Mouse (Mus musculus) G1E-ER4 (cell line): ENCODE data around the gene Ptpn21. TPM values are rescaled to one million over a fixed set of nuclear protein-coding genes. Genes with fewer than 3 reads are reported as not detected.

Experiments used
- GATA1 ChIP-seq: IDR thresholded peaks from one replicate; pipeline ENCODE4 v1.8.0; 2012; ENCODE audit warnings: low read length, inconsistent platforms
- polyA plus RNA-seq: library from polyadenylated mRNA; stranded (reverse); fragments of >175 nt; gene quantifications from 2 replicates; pipeline ENCODE4 v1.2.3, GENCODE M21; 2012

Gene Ptpn21
- polyA plus RNA-seq, result 2.2 and 5.1 TPM in 2 replicates

DNA sequence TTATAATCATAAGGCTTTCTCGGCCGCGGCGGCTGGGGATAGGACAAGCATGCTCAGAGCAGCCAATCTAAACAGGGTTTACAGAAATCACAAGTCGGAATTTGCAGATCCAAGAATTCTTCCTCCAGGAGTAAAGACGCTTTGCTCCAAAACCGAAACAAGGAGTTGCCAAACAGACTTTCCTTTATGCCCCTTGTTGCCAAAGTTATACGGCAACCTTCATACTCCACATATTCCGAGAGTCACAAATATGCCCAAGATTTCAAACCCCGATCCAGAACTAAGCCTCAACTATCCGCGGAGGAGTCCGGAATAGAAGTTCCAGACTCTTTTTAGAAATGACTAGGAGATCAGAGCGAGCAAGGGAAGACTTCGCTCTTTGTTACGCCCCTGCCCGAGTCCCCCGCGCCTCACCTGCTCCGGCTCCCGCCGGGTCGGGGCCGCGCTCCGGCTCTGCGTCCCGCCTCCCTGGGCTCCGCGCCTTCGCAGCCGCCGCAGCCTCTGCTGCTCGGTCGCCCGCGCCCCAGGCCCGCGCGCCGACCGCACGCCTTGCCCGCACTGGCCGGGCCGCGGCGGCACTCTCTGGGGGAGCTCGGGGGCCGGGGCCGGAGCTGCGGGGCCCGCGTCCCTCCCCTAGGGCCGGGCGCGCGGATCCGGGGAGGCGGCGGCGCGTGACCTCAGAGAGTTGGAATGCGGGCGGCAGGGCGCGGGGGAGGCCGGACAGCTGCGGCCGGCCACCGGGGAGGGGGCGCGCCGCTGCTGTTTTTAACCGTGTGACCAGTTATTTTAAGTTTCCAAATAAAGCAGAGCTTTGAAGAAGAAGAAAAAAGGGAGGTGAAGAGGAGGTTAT is at the start of gene Ptpn21:
TSS of gene Ptpn21 (minus strand) at position 455 of the 850 bp plus-strand sequence.
- TF ChIP-seq GATA1, result no peak

DNA sequence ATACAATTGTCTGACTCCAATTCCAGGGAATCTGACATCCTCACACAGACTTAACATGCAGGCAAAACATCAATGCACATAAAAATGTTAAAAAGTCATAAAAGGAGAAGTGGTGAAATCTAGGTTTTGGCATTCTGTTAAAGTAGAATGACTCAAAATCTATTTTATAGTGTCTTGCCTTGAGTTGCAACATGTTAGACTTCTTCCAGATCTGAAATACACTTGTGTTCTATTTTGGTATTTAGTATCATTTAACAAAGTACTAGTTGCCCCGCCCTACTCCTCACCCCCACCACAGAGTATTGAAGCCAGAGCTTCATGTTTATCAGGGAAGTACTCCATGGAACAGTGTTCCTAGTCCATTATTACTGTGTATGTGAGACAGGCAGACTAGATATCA is 47.0 kb upstream of the Ptpn21 start:
- no peak for TF ChIP-seq GATA1

DNA sequence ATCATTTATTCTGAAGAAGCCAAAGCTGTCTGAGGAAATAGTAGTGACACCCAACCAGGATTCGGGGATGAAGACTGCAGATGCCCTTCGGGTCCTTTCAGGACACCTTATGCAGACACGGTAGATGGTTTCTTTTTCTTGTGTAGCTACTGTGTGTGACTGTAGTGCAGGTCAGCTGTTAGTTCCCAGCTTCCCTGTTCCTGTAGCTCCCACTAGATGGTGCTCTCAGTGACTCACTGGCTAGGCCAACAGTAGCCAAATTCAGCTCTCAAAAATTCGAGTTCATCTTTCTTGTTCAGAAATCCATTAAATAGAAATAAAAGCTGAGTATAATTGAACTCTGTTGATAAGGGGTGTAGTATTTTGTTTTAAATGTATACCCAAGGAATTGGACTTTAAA is 41.9 kb upstream of the Ptpn21 start:
- TF ChIP-seq GATA1, result no peak

DNA sequence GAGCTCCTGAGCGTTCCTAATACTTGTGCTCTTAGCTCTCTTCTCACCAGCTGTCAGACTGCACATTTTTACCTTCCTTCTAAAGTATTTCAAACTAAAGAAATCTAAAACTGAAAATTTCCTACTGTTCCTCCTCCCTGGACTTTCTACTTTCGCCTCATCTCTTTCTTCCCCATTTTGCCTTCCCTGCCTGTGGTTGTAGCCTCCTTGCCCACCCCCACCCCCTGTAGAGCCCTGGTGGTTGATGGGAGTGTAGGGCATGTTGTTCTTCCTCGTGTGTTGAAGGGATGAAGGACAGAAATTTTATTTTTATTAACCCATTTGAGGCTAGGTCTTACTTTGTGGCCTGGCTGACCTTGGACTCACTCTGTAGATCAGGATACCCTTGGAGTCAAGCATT is 40.3 kb upstream of the Ptpn21 start:
- TF ChIP-seq GATA1, result no peak

DNA sequence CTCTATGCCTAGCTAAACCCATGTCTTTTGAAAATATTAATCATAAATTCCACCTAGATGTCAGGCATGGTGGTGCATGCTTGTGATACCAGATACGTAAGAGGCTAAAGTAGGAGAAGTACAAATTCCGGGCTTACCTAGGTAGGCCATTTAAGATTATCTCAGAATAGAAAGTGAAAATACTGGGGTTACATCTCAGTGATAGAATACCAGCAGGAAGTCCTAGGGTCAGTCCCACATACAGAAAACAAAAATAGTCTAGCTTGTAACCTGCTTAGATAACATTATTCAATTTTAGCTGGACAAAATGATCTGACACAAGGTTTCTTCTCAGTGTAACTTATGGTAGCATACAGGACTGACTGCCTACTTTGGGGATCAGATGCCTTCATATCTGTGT is 29.0 kb upstream of the Ptpn21 start:
- no peak for TF ChIP-seq GATA1

DNA sequence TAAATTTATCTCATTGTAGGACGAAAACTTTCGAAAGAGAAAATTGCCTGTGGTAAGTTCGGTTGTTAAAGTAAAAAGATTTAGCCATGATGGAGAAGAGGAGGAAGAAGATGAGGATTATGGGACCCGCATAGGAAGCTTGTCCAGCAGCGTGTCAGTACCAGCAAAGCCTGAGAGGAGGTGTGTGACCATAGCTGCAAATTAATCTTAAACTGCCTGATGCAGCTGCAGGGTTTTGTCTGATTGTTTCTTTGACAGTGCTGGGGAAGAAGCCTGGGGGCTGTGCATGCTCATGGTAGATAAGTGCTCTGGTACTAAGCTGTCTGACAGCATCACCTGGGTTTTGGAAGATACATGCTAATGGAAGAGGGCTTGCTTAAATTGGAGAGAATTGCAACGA is 22.5 kb upstream of the Ptpn21 start:
- no peak for TF ChIP-seq GATA1

DNA sequence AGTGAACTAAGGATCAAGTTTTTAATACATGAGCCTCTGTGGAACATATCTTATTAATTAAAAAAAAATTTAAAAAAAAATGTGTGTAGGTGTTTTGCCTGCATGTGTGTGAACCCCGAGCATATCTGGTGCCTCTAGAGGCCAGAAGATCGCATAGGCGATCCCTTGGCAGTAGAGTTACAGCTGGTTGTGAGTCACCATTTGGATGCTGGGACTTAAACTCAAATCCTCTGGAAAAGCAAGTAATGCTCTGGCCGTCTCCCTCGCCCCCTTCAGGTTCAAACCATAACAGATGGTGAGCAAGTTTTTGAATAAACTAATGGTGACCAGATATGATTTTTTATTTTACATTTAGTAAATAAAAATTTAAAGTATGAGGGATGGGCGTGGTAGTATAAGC is 20.4 kb upstream of the Ptpn21 start:
- TF ChIP-seq GATA1, result no peak

DNA sequence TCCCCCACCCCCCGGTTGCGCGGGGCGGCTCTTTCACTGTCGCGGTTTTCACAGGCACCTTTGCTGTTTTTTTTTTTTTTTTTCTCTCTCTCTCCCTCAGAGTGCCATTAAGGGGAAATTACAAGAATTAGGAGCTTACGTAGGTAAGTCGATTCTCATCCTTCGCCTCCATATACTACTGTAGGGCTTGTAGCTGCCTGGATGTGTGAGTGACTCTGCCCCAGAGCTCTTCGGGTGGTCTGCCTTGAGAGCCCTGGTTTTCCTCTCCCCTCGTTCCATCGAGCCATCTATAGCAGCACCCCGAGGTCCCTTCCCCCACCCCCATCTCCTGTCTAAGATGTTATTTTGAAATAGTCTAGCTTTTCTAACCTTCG is 10.2 kb upstream of the Ptpn21 start:
- no peak for TF ChIP-seq GATA1

DNA sequence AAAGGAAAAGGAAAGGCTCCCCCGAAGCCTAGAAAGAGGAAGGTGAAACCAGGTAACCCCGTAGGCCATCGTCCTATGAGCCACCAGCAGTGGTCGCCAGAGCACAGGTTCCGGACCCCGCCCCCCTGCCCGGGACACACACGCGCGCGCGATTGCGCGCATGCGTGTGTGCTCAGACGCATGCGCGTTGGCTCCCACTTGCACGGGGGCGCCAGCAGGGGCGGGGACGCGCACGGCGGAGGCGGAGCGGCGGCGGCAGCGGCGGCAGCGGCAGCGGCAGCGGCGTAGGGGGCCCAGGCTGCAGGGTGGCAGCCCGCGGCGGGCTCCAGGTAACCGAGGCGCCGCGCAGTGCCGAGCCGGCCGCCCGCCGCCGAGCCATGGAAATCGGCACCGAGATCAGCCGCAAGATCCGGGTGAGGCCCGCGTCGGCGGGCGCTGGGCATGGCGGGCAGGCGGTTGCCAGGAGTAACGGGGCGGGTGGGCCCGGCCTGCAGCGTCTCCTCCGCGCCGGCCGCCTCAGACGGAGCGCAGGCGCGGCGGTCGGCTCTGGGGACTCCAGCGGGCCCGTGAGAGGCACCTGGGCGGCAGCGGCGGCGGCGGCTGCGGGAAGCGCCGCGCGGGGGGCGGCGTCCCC is 9.7 kb upstream of the Ptpn21 start, which contains the start of gene Zc3h14:
TSS of gene Zc3h14 (plus strand) at position 219 of the 634 bp plus-strand sequence.
- no peak for TF ChIP-seq GATA1

DNA sequence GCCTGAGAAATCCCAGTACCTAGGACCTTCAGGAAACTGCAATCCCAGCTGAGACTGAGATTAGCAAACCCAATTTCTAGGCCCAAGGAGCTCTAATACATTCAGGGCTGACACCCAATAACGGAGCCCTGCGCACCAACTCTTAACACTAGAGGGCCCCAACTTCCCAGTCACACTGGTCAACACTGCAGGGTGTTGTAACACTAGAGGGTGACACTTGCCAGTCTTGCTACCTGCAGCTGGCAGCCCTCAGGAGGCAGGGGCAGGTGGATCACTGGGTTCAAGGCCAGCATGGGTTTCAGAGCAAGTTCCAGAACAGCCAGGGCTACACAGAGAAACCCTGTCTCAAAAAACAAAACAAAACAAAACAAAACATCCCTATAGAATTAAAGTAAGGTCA is 8.9 kb upstream of the Ptpn21 start:
- no peak for TF ChIP-seq GATA1

DNA sequence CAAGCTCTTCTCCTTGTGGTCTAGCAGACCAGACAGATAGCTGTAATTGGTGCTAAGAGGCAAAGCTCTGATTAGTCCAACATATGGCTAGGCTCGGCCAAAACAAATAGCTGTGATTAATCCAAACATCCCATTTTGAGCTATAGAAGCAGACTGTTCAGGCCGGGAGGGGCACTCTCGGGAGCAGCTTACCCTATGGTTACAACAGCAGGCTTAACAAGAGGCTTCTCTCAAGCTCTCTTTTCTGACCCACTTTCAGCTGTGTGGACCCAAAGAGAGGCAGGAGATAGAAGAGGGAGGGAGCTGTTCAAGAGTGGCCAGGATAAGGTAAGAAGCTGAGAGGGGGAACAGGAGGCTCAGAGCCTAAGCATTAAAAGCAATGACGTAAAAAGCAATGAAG is 8.4 kb upstream of the Ptpn21 start:
- TF ChIP-seq GATA1, result no peak

DNA sequence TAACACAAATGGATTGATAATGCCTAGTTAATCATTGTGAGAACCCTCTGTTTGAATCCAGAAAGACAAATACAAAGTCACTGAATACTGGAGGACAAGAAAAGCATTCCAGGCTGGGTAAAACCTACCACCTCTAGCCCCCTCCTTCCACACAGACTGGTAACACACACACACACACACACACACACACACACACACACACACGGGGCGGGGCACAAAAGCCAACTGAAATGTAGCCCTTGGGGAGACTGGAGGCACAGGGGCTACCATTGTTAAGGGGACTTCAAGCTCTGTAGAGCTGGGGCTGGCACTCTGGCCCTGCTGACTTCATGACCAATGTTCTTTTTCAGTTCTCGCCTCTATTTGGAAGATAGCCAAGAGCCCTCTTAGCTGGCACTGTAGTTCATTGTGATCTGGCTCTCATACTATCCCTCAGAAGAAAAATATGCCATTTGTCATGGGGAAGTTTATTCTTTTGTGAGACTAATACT is 3.9 kb upstream of the Ptpn21 start:
- no peak for TF ChIP-seq GATA1

DNA sequence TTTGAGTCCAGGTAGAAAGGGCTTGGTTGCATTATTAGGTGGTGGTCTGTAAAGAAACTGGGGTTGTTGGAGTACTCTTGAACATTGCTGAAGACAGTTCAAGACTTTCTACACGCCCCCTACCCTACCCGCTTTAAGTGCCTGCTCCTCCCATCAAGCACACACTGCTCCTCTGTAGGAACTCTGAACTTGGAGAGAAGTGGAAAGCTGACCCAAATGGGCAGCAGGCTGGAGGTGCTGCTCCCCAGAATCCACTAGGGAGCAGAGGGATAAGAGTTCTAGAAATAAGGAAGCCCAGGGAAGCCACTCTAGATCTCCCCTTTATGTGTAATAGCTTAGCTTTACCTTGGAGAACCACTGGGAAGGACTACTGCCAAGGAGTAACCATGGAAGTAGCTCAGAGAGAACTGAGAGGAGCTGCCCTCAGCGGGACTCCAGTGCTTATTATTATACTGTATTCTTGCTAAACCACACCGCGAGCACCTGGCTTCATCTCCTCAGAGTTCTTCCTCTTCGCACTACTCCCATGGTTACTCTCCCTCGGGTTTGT is 671 bp upstream of the Ptpn21 start:
- TF ChIP-seq GATA1, result no peak

DNA sequence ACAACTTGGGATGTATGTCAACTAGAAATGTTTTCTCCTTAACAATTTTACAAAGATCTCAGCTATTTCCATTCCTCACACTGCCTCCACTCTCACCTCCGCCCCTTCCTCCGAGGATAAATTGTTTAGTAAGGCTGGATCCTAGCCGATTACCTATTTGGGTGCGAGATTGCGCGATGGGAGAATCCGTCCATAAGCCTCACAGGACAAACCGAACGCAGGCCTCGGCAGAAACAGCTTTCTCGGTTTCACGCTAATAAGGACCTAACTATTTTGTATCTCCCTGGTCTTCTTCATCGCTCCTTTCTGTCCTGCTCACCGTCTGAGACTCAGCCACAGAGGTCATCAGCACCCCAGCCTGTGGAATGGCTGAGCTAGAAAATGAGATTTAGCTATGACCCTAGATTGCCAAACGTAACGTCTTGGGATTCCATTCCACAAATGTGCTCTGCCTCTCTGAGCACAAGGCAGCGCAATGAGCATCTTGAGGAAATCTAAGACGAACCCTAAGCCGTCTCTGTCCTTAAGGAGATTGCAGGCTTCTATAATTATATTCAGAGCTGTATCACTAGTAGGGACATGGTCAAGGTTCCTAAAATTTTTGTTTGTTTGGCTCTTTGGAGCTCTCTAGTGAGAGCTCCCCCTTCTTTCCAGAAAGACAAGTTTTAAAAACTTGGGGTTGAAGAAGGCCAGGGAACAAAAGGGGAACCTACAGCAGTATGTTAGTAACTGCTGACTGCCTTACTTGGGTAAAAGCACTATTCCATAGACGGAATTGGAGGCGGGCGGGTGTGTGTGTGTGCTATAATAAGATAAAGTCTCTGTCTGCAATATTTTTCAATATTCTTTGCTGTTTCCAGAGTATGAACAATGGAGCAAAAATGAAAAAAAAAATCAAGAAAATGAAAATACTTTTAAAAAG is 2.1 kb downstream of the Ptpn21 start:
- no peak for TF ChIP-seq GATA1

DNA sequence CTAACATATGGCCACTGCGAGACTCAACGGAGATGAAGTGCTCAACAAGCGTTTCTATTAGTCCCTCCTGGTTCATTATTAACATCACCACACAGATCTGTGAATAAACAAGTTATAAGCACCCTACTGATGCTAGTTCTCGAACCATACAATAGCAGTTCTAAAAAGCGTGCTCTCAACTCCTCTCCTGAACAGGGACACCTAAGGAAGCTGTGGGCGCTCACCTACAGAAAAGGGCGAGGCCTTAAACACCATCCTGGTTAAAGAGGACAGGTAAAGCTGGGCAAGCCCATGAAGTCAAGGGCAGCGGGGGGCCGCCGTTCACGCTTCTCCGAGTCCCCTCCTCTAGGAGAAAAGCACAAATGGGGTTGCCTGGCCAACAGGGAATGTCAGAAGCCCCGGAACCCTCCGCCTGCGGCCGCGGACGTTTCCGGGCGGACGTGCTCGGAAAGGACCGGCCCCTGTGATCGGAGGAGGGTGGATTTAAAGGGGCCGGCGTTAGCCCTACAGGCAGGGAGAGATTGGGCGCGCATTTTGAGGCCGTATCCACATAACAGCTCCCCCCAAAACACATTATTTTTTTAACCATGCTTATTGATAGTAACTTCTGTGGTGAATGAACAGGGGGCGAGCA is 2.8 kb downstream of the Ptpn21 start:
- TF ChIP-seq GATA1, result no peak
